Mouse (Mus musculus) limb, embryonic 14.5 days (tissue): ENCODE data around the gene Uchl4. TPM values are rescaled to one million over a fixed set of nuclear protein-coding genes. Genes with fewer than 3 reads are reported as not detected.
"Not testable (repeated sequence)": the region's sequence is repeated elsewhere in the genome, so short reads cannot be mapped to it uniquely, and the experiment has no call there.

Experiments
- ATAC-seq: fragments of 200-750 bp; cut with Nextera tagmentation; 2 replicates; pipeline ENCODE4 v1.8.0; 2017; ENCODE audit warnings: low read depth, moderate number of reproducible peaks, moderate TSS enrichment; ENCODE audit not compliant: low FRiP score
- DNase-seq: peaks from one replicate; pipeline ENCODE4 v3.0.0-alpha.2; 2015; ENCODE audit warnings: low spot score
- H3K27ac ChIP-seq: fragments of 300-500 bp; sonication (generic); replicated peaks from 2 replicates; pipeline ENCODE4 v1.5.1; 2014; ENCODE audit warnings: low read depth, mild to moderate bottlenecking, low read length, moderate library complexity, mixed read lengths
- H3K27me3 ChIP-seq: fragments of 300-500 bp; sonication (generic); 2 replicates; pipeline ENCODE4 v1.6.1; 2014; ENCODE audit warnings: low read length, mixed read lengths; ENCODE audit not compliant: control insufficient read depth, insufficient read depth
- H3K36me3 ChIP-seq: fragments of 300-500 bp; sonication (generic); 2 replicates; pipeline ENCODE4 v1.6.1; 2014; ENCODE audit warnings: mild to moderate bottlenecking, low read length, moderate library complexity, mixed read lengths; ENCODE audit not compliant: control insufficient read depth, insufficient read depth
- H3K4me1 ChIP-seq: fragments of 300-500 bp; sonication (generic); 2 replicates; pipeline ENCODE4 v1.6.1; 2014; ENCODE audit warnings: antibody characterized with exemption, low read length, mixed read lengths; ENCODE audit not compliant: control insufficient read depth, insufficient read depth
- H3K4me2 ChIP-seq: fragments of 300-500 bp; sonication (generic); replicated peaks from 2 replicates; pipeline ENCODE4 v1.6.1; 2014; ENCODE audit warnings: low read depth, mild to moderate bottlenecking, low read length, moderate library complexity; ENCODE audit not compliant: severe bottlenecking
- H3K4me3 ChIP-seq: fragments of 300-500 bp; sonication (generic); replicated peaks from 2 replicates; pipeline ENCODE4 v1.5.1; 2014; ENCODE audit warnings: low read length
- H3K9ac ChIP-seq: fragments of 300-500 bp; sonication (generic); 2 replicates; pipeline ENCODE4 v1.6.1; 2014; ENCODE audit warnings: mild to moderate bottlenecking, low read depth, low read length, moderate library complexity; ENCODE audit not compliant: severe bottlenecking
- H3K9me3 ChIP-seq: fragments of 300-500 bp; sonication (generic); 2 replicates; pipeline ENCODE4 v1.6.1; 2016; ENCODE audit warnings: low read length; ENCODE audit not compliant: control insufficient read depth
- POLR2A ChIP-seq: fragments of 200-500 bp; IDR thresholded peaks from 2 replicates; pipeline ENCODE4 v1.8.0; 2012; ENCODE audit warnings: inconsistent platforms, mild to moderate bottlenecking, moderate library complexity, borderline replicate concordance; ENCODE audit not compliant: insufficient read depth, insufficient read length; ENCODE audit errors: extremely low read depth
- WGBS: fragments of 180-500 bp; shearing (Covaris S2); extraction: QIAGEN DNeasy Blood & Tissue Kit; methylation state at CpG from one replicate; pipeline ENCODE4 v1.1.7; 2014; 5-methylcytosine and 5-hydroxymethylcytosine counted together
- polyA plus RNA-seq, 2 experiments: library from polyadenylated mRNA; depleted of rRNA in 1 of 2; stranded (reverse) in 1 of 2; unstranded in 1 of 2; fragments of >200 nt; fragmentation: Nextera tagmentation in 1 of 2; extraction: Ambion mirVana in 1 of 2; gene quantifications; 2 replicates each; pipeline versions ENCODE4 v1.2.1 to v1.2.3; 2012 to 2014

The Uchl4 gene
- polyA plus RNA-seq (2012; rRNA removed) (0.05 TPM in 1 of 2 replicates, not detected in the other), polyA plus RNA-seq (2014; fragmentation: Nextera tagmentation; extraction: Ambion mirVana) (1.5 and 3.4 TPM in 2 replicates)

GRCm38 (mm10) chr9:64234768-64235435 is at the start of gene Uchl4:
Gene Uchl4, plus strand, starts transcription at chr9:64235201.
- no peak within 1 kb of the TSS for H3K4me2 ChIP-seq
- no peak for TF ChIP-seq POLR2A

GRCm38 (mm10) chr9:64193879-64194278 is 41.1 kb upstream of the Uchl4 start:
- no peaks in the 10 kb centered on the region for H3K27me3 ChIP-seq
- no peak overlapping the region for H3K9ac ChIP-seq
- H3K4me3 ChIP-seq, result no peak overlapping the region
- DNase-seq, result no peak
- H3K36me3 ChIP-seq, result peaks cover 62% of the 10 kb centered on the region
- no peak for ATAC-seq
- H3K27ac ChIP-seq, result no peak overlapping the region
- no peak overlapping the region for H3K4me2 ChIP-seq
- TF ChIP-seq POLR2A, result no peak
- H3K9me3 ChIP-seq, result no peaks in the 10 kb centered on the region
- WGBS, result 89% methylated on average over 1 of the region's 1 CpGs
- no peaks in the 10 kb centered on the region for H3K4me1 ChIP-seq

More at GRCm38 (mm10) chr9:64234768-64235435, at the start of gene Uchl4:
- WGBS, result 92% methylated on average over 8 of the region's 8 CpGs
- Histone ChIP-seq H3K9me3 (no peaks in the 10 kb centered on the region), H3K9ac (no peak within 1 kb of the TSS), H3K27ac (peak within 1 kb of the TSS; percentile 53; the same call in 1 of the 2 replicates), H3K27me3 (no peaks in the 10 kb centered on the region), H3K4me1 (peaks cover 14% of the 10 kb centered on the region), H3K36me3 (peaks cover 4% of the 10 kb centered on the region; the same call in 1 of the 2 replicates), H3K4me3 (no peak within 1 kb of the TSS)
- ATAC-seq (no peak), DNase-seq (no peak)

- peaks cover 52% of the 10 kb centered on the region for H3K36me3 ChIP-seq
- ATAC-seq (no peak), DNase-seq (no peak)
- no peak overlapping the region for H3K4me2 ChIP-seq
- no peak overlapping the region for H3K9ac ChIP-seq
- H3K4me3 ChIP-seq, result no peak overlapping the region
- no peaks in the 10 kb centered on the region for H3K27me3 ChIP-seq
- H3K9me3 ChIP-seq, result no peaks in the 10 kb centered on the region
- no peaks in the 10 kb centered on the region for H3K4me1 ChIP-seq
- no peak for TF ChIP-seq POLR2A
- no peak overlapping the region for H3K27ac ChIP-seq
- WGBS, result 70% methylated on average over 4 of the region's 4 CpGs
Observed at GRCm38 (mm10) chr9:64195554-64195953, 39.4 kb upstream of the Uchl4 start.

GRCm38 (mm10) chr9:64197524-64197923 is 37.5 kb upstream of the Uchl4 start:
- ATAC-seq (no peak), DNase-seq (no peak)
- WGBS, result 83% methylated on average over 8 of the region's 8 CpGs
- H3K36me3 ChIP-seq, result peaks cover 42% of the 10 kb centered on the region
- no peaks in the 10 kb centered on the region for H3K9me3 ChIP-seq
- H3K27me3 ChIP-seq, result no peaks in the 10 kb centered on the region
- no peaks in the 10 kb centered on the region for H3K4me1 ChIP-seq
- H3K4me2 ChIP-seq, result no peak overlapping the region
- H3K4me3 ChIP-seq, result no peak overlapping the region
- no peak for TF ChIP-seq POLR2A
- H3K9ac ChIP-seq, result no peak overlapping the region
- H3K27ac ChIP-seq, result no peak overlapping the region

GRCm38 (mm10) chr9:64198068-64198762 is 36.8 kb upstream of the Uchl4 start:
- Histone ChIP-seq H3K4me3 (no peak overlapping the region), H3K4me1 (no peaks in the 10 kb centered on the region), H3K27ac (no peak overlapping the region), H3K4me2 (no peak overlapping the region), H3K9ac (no peak overlapping the region), H3K27me3 (no peaks in the 10 kb centered on the region), H3K36me3 (peaks cover 42% of the 10 kb centered on the region), H3K9me3 (no peaks in the 10 kb centered on the region)
- 87% methylated on average over 5 of the region's 5 CpGs for WGBS
- no peak for ATAC-seq
- TF ChIP-seq POLR2A, result no peak
- no peak for DNase-seq

DNA sequence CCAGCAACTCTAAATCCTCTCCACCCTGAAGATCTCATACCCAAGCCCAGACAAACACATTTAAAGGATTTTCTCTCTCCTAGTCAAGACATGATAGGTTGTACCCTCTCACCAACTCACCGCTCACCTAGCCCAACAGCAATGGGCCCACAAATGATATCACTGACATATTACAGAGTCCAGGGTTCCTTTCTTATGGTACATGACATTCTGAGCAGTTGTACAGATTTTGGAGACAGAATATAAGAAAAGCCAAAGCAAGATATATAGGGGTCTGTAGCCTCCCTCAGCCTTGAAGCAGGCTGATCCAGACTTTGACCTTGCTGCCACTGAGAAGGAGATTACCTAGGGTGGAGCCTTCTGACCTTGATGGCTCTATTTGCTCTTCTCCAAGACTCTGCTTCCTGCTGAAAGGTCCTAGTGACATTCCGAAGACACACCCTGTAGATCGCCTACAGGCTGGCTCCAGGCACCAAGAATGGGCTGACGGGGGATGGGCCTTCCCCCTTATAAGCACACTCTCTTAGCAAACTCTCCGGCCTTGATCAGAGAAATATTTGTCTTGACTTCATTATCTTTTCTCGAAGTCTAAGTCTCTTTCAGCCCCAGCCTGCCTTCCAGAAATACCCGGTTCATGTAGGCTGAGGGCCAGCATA is 36.1 kb upstream of the Uchl4 start:
- H3K27ac ChIP-seq, H3K4me3 ChIP-seq, H3K27me3 ChIP-seq, H3K4me2 ChIP-seq, H3K9me3 ChIP-seq, DNase-seq, H3K4me1 ChIP-seq, H3K9ac ChIP-seq, ATAC-seq: not testable (repeated sequence)
- 92% methylated on average over 7 of the region's 7 CpGs for WGBS
- peaks cover 42% of the 10 kb centered on the region for H3K36me3 ChIP-seq
